Mouse (Mus musculus): ENCODE measurements at regions not wholly inside any gene's neighbourhood (a gene's known extent, or its start where the extent isn't known, plus 50 kb on each side); places are given as distances from the start of the nearest gene placed in this dataset.

- no peak overlapping the region for H3K4me3 ChIP-seq (ENCODE audit: low read length)
- no peak overlapping the region for H3K9ac ChIP-seq (ENCODE audit: low read length)
- peaks cover 7% of the 10 kb centered on the region; the same call in 1 of the 2 replicates for H3K4me1 ChIP-seq (ENCODE audit: control insufficient read depth, insufficient read depth, low read length)
- H3K27me3 ChIP-seq (ENCODE audit: control insufficient read depth, insufficient read depth, low read length): no peaks in the 10 kb centered on the region
- H3K9me3 ChIP-seq (replicated peaks; ENCODE audit: control insufficient read depth, low read length): no peaks in the 10 kb centered on the region
- ATAC-seq (replicated peaks; ENCODE audit: extremely low read depth, insufficient read depth, low FRiP score): 0 out of 2 replicates have a peak, but pooled peaks have one; percentile 70
- H3K27ac ChIP-seq (ENCODE audit: low read length): peak overlapping the region; percentile 62
- H3K4me2 ChIP-seq (ENCODE audit: low read depth, low read length): no peak overlapping the region
- no peaks in the 10 kb centered on the region for H3K36me3 ChIP-seq (ENCODE audit: control insufficient read depth, insufficient read depth)
- WGBS: 37% methylated on average over 5 of the region's 5 CpGs
Measured at GRCm38 (mm10) chr2:72541246-72541645, 65.3 kb downstream of the Cdca7 start.

GRCm38 (mm10) chr2:72545453-72545852 is 69.5 kb downstream of the Cdca7 start:
- H3K27ac ChIP-seq (ENCODE audit: low read length): no peak overlapping the region
- no peak overlapping the region for H3K9ac ChIP-seq (ENCODE audit: low read length)
- no peak overlapping the region for H3K4me3 ChIP-seq (ENCODE audit: low read length)
- H3K4me1 ChIP-seq (ENCODE audit: control insufficient read depth, insufficient read depth, low read length): peaks cover 17% of the 10 kb centered on the region; the same call in 1 of the 2 replicates
- no peaks in the 10 kb centered on the region for H3K9me3 ChIP-seq (replicated peaks; ENCODE audit: control insufficient read depth, low read length)
- 92% methylated on average over 1 of the region's 1 CpGs for WGBS
- H3K4me2 ChIP-seq (ENCODE audit: low read depth, low read length): no peak overlapping the region
- ATAC-seq (replicated peaks; ENCODE audit: extremely low read depth, insufficient read depth, low FRiP score): no peak
- H3K27me3 ChIP-seq (ENCODE audit: control insufficient read depth, insufficient read depth, low read length): no peaks in the 10 kb centered on the region
- no peaks in the 10 kb centered on the region for H3K36me3 ChIP-seq (ENCODE audit: control insufficient read depth, insufficient read depth)

- WGBS: 48% methylated on average over 5 of the region's 5 CpGs
- H3K4me2 ChIP-seq (ENCODE audit: low read depth, low read length): 0 out of 2 replicates have a peak overlapping the region, but pooled peaks have one; percentile 6
- no peaks in the 10 kb centered on the region for H3K36me3 ChIP-seq (ENCODE audit: control insufficient read depth, insufficient read depth)
- H3K4me1 ChIP-seq (ENCODE audit: control insufficient read depth, insufficient read depth, low read length): peaks cover 12% of the 10 kb centered on the region; the same call in 1 of the 2 replicates
- H3K4me3 ChIP-seq (ENCODE audit: low read length): no peak overlapping the region
- H3K27me3 ChIP-seq (ENCODE audit: control insufficient read depth, insufficient read depth, low read length): no peaks in the 10 kb centered on the region
- peak overlapping the region; percentile 66 for H3K27ac ChIP-seq (ENCODE audit: low read length)
- ATAC-seq (replicated peaks; ENCODE audit: extremely low read depth, insufficient read depth, low FRiP score): peak; percentile 63; the same call in 1 of the 2 replicates
- no peak overlapping the region for H3K9ac ChIP-seq (ENCODE audit: low read length)
- H3K9me3 ChIP-seq (replicated peaks; ENCODE audit: control insufficient read depth, low read length): no peaks in the 10 kb centered on the region
Measured at GRCm38 (mm10) chr2:72546476-72546875, 70.5 kb downstream of the Cdca7 start.

- Histone ChIP-seq H3K27me3 (ENCODE audit: control insufficient read depth, insufficient read depth, low read length) (no peaks in the 10 kb centered on the region), H3K9me3 (replicated peaks; ENCODE audit: control insufficient read depth, low read length) (no peaks in the 10 kb centered on the region), H3K4me3 (ENCODE audit: low read length) (no peak overlapping the region), H3K27ac (ENCODE audit: low read length) (peak overlapping the region; percentile 66), H3K9ac (ENCODE audit: low read length) (no peak overlapping the region), H3K36me3 (ENCODE audit: control insufficient read depth, insufficient read depth) (no peaks in the 10 kb centered on the region), H3K4me1 (ENCODE audit: control insufficient read depth, insufficient read depth, low read length) (peaks cover 10% of the 10 kb centered on the region; the same call in 1 of the 2 replicates), H3K4me2 (ENCODE audit: low read depth, low read length) (0 out of 2 replicates have a peak overlapping the region, but pooled peaks have one; percentile 6)
- peak; percentile 52 for ATAC-seq (replicated peaks; ENCODE audit: extremely low read depth, insufficient read depth, low FRiP score)
- WGBS: 22% methylated on average over 4 of the region's 4 CpGs
Measured at GRCm38 (mm10) chr2:72546963-72547362, 71.0 kb downstream of the Cdca7 start.

- no peak overlapping the region for H3K9ac ChIP-seq (ENCODE audit: low read length)
- 0 out of 2 replicates have a peak, but pooled peaks cover 3% of the 10 kb centered on the region for H3K9me3 ChIP-seq (replicated peaks; ENCODE audit: control insufficient read depth, low read length)
- no peaks in the 10 kb centered on the region for H3K27me3 ChIP-seq (ENCODE audit: control insufficient read depth, insufficient read depth, low read length)
- peaks cover 10% of the 10 kb centered on the region; the same call in 1 of the 2 replicates for H3K4me1 ChIP-seq (ENCODE audit: control insufficient read depth, insufficient read depth, low read length)
- ATAC-seq (replicated peaks; ENCODE audit: extremely low read depth, insufficient read depth, low FRiP score): no peak
- H3K36me3 ChIP-seq (ENCODE audit: control insufficient read depth, insufficient read depth): no peaks in the 10 kb centered on the region
- no peak overlapping the region for H3K4me3 ChIP-seq (ENCODE audit: low read length)
- H3K4me2 ChIP-seq (ENCODE audit: low read depth, low read length): no peak overlapping the region
- 74% methylated on average over 4 of the region's 4 CpGs for WGBS
- no peak overlapping the region for H3K27ac ChIP-seq (ENCODE audit: low read length)
Measured at GRCm38 (mm10) chr2:72551268-72551667, 75.3 kb downstream of the Cdca7 start.

- WGBS: 66% methylated on average over 5 of the region's 5 CpGs
- peaks cover 2% of the 10 kb centered on the region; the same call in 1 of the 2 replicates for H3K4me1 ChIP-seq (ENCODE audit: control insufficient read depth, insufficient read depth, low read length)
- ATAC-seq (replicated peaks; ENCODE audit: extremely low read depth, insufficient read depth, low FRiP score): no peak
Measured at GRCm38 (mm10) chr2:72554603-72555002, 78.6 kb downstream of the Cdca7 start.

GRCm38 (mm10) chr2:72555116-72555515 is 79.2 kb downstream of the Cdca7 start:
- Histone ChIP-seq H3K27me3 (ENCODE audit: control insufficient read depth, insufficient read depth, low read length) (no peaks in the 10 kb centered on the region), H3K36me3 (ENCODE audit: control insufficient read depth, insufficient read depth) (no peaks in the 10 kb centered on the region), H3K4me3 (ENCODE audit: low read length) (no peak overlapping the region), H3K9me3 (replicated peaks; ENCODE audit: control insufficient read depth, low read length) (0 out of 2 replicates have a peak, but pooled peaks cover 3% of the 10 kb centered on the region), H3K27ac (ENCODE audit: low read length) (no peak overlapping the region), H3K4me2 (ENCODE audit: low read depth, low read length) (no peak overlapping the region), H3K4me1 (ENCODE audit: control insufficient read depth, insufficient read depth, low read length) (peaks cover 2% of the 10 kb centered on the region; the same call in 1 of the 2 replicates), H3K9ac (ENCODE audit: low read length) (no peak overlapping the region)
- 81% methylated on average over 4 of the region's 4 CpGs for WGBS
- ATAC-seq (replicated peaks; ENCODE audit: extremely low read depth, insufficient read depth, low FRiP score): no peak

More at GRCm38 (mm10) chr2:72554603-72555002, 78.6 kb downstream of the Cdca7 start:
- H3K36me3 ChIP-seq (ENCODE audit: control insufficient read depth, insufficient read depth): no peaks in the 10 kb centered on the region
- H3K9me3 ChIP-seq (replicated peaks; ENCODE audit: control insufficient read depth, low read length): 0 out of 2 replicates have a peak, but pooled peaks cover 3% of the 10 kb centered on the region
- H3K27me3 ChIP-seq (ENCODE audit: control insufficient read depth, insufficient read depth, low read length): no peaks in the 10 kb centered on the region
- no peak overlapping the region for H3K27ac ChIP-seq (ENCODE audit: low read length)
- no peak overlapping the region for H3K4me2 ChIP-seq (ENCODE audit: low read depth, low read length)
- no peak overlapping the region for H3K4me3 ChIP-seq (ENCODE audit: low read length)
- no peak overlapping the region for H3K9ac ChIP-seq (ENCODE audit: low read length)

- Histone ChIP-seq H3K4me3 (ENCODE audit: low read length) (no peak overlapping the region), H3K9me3 (replicated peaks; ENCODE audit: control insufficient read depth, low read length) (0 out of 2 replicates have a peak, but pooled peaks cover 3% of the 10 kb centered on the region), H3K27me3 (ENCODE audit: control insufficient read depth, insufficient read depth, low read length) (no peaks in the 10 kb centered on the region), H3K4me1 (ENCODE audit: control insufficient read depth, insufficient read depth, low read length) (peaks cover 2% of the 10 kb centered on the region; the same call in 1 of the 2 replicates), H3K4me2 (ENCODE audit: low read depth, low read length) (no peak overlapping the region), H3K27ac (ENCODE audit: low read length) (no peak overlapping the region), H3K36me3 (ENCODE audit: control insufficient read depth, insufficient read depth) (no peaks in the 10 kb centered on the region), H3K9ac (ENCODE audit: low read length) (no peak overlapping the region)
- no peak for ATAC-seq (replicated peaks; ENCODE audit: extremely low read depth, insufficient read depth, low FRiP score)
- 52% methylated on average over 6 of the region's 6 CpGs for WGBS
Measured at GRCm38 (mm10) chr2:72555556-72555955, 79.6 kb downstream of the Cdca7 start.

GRCm38 (mm10) chr2:72556064-72556821 is 80.3 kb downstream of the Cdca7 start:
- Histone ChIP-seq H3K4me1 (ENCODE audit: control insufficient read depth, insufficient read depth, low read length) (peaks cover 2% of the 10 kb centered on the region; the same call in 1 of the 2 replicates), H3K9me3 (replicated peaks; ENCODE audit: control insufficient read depth, low read length) (0 out of 2 replicates have a peak, but pooled peaks cover 3% of the 10 kb centered on the region), H3K27ac (ENCODE audit: low read length) (no peak overlapping the region), H3K4me2 (ENCODE audit: low read depth, low read length) (no peak overlapping the region), H3K27me3 (ENCODE audit: control insufficient read depth, insufficient read depth, low read length) (no peaks in the 10 kb centered on the region), H3K4me3 (ENCODE audit: low read length) (no peak overlapping the region), H3K36me3 (ENCODE audit: control insufficient read depth, insufficient read depth) (no peaks in the 10 kb centered on the region), H3K9ac (ENCODE audit: low read length) (no peak overlapping the region)
- WGBS: 70% methylated on average over 8 of the region's 8 CpGs
- ATAC-seq (replicated peaks; ENCODE audit: extremely low read depth, insufficient read depth, low FRiP score): no peak

Data from heart, embryonic 16.5 days (tissue).